Mouse (Mus musculus) forebrain, embryonic 14.5 days (tissue): ENCODE results near the gene Itga9. TPM values are rescaled to one million over a fixed set of nuclear protein-coding genes. Genes with fewer than 3 reads are reported as not detected.
A peak's percentile ranks its signal among the peaks of the same experiment; 100 is the strongest.

Source experiments
- ATAC-seq: fragments of 200-750 bp; cut with Nextera tagmentation; 2 replicates; pipeline ENCODE4 v1.8.0; 2017; ENCODE audit warnings: mild to moderate bottlenecking, moderate library complexity
- DNase-seq: peaks from one replicate; pipeline ENCODE4 v3.0.0-alpha.2; 2015; ENCODE audit warnings: low spot score
- H3K27ac ChIP-seq: fragments of 300-500 bp; sonication (generic); 2 replicates; pipeline ENCODE4 v1.5.1; 2014; ENCODE audit warnings: low read depth, mild to moderate bottlenecking, control low read depth, low read length, moderate library complexity
- H3K27me3 ChIP-seq: fragments of 300-500 bp; sonication (generic); replicated peaks from 2 replicates; pipeline ENCODE4 v1.6.1; 2014; ENCODE audit warnings: low read length, control low read depth, mixed read lengths; ENCODE audit not compliant: control insufficient read depth, insufficient read depth
- H3K36me3 ChIP-seq: fragments of 300-500 bp; sonication (generic); 2 replicates; pipeline ENCODE4 v1.6.1; 2014; ENCODE audit warnings: low read length, control low read depth; ENCODE audit not compliant: control insufficient read depth, insufficient read depth
- H3K4me1 ChIP-seq: fragments of 300-500 bp; sonication (generic); 2 replicates; pipeline ENCODE4 v1.6.1; 2014; ENCODE audit warnings: antibody characterized with exemption, low read length, control low read depth; ENCODE audit not compliant: control insufficient read depth, insufficient read depth
- H3K4me2 ChIP-seq: fragments of 300-500 bp; sonication (generic); 2 replicates; pipeline ENCODE4 v1.6.1; 2014; ENCODE audit warnings: mild to moderate bottlenecking, control low read depth, low read length
- H3K4me3 ChIP-seq: fragments of 300-500 bp; sonication (generic); 2 replicates; pipeline ENCODE4 v1.5.1; 2014; ENCODE audit warnings: low read depth, low read length, control low read depth
- H3K9ac ChIP-seq: fragments of 300-500 bp; sonication (generic); 2 replicates; pipeline ENCODE4 v1.6.1; 2014; ENCODE audit warnings: mild to moderate bottlenecking, low read length, control low read depth, moderate library complexity
- H3K9me3 ChIP-seq: fragments of 300-500 bp; sonication (generic); replicated peaks from 2 replicates; pipeline ENCODE4 v1.6.1; 2016; ENCODE audit warnings: low read length, control low read depth, mixed read lengths; ENCODE audit not compliant: control insufficient read depth
- WGBS: fragments of 180-500 bp; shearing (Covaris S2); extraction: QIAGEN DNeasy Blood & Tissue Kit; methylation state at CpG from one replicate; pipeline ENCODE4 v1.1.7; 2014; 5-methylcytosine and 5-hydroxymethylcytosine counted together
- polyA plus RNA-seq: library from polyadenylated mRNA; unstranded; fragments of >200 nt; fragmentation: Nextera tagmentation; extraction: Ambion mirVana; gene quantifications from 2 replicates; pipeline ENCODE4 v1.2.1, GENCODE M21; 2014

The Itga9 gene
- polyA plus RNA-seq, 1 experiment from 2014 or later: 0.88 TPM

DNA sequence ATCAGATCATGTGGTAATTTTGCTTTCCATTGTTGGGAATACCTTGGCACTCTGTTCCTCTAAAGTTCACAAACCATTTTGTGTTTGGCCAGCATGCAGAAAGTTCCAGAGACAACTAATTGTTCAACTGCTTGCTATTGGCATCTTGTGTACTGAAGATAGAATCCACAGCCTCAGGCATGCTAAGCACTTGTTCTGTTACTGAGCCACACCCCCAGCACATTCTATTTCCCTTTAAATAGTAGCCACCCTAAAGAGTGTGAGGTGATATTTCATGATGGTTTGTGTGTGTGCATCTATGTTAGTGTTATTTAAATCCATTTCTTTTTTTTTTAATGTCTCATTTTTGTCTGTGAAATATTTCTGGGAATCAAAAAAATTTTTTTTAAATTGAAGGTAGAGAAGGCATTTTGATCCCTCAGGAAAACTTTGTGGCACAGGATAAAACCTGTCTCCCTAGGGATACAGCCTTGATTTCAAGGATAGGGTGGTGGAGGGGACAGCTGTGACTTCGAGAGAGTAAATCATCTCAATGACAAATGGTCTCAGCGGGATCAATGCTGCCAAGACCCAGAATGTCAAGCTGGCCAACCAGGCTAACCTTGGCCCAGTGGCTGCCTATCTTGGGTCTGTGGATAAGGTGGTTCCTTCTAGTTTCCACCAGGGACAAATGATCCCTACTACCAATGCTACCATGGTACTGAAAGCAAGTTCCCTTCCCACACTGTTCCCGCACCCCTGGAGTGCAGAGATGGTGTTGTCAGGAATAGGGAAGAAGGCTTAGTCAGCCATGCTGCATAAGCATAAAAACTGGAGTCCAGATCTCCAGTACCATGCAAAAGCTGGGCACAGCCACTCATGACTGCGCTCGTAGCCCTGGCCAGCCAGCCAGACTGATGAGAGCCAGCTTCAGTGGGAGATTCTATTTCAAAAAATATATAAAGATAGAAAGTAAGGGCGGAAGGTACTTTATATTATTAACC lies 25.6 kb downstream of the Itga9 start:
- H3K9ac ChIP-seq: no peak overlapping the region
- H3K36me3 ChIP-seq: no peaks in the 10 kb centered on the region
- no peak overlapping the region for H3K4me2 ChIP-seq
- DNase-seq: no peak
- H3K4me3 ChIP-seq: no peak overlapping the region
- ATAC-seq: no peak
- no peaks in the 10 kb centered on the region for H3K4me1 ChIP-seq
- H3K9me3 ChIP-seq: no peaks in the 10 kb centered on the region
- WGBS: 81% methylated on average over 6 of the region's 6 CpGs
- H3K27me3 ChIP-seq: no peaks in the 10 kb centered on the region
- H3K27ac ChIP-seq: no peak overlapping the region

- ATAC-seq: no peak
These were observed 26.3 kb downstream of the Itga9 start for GRCm38 (mm10) chr9:118632758-118633143.

DNA sequence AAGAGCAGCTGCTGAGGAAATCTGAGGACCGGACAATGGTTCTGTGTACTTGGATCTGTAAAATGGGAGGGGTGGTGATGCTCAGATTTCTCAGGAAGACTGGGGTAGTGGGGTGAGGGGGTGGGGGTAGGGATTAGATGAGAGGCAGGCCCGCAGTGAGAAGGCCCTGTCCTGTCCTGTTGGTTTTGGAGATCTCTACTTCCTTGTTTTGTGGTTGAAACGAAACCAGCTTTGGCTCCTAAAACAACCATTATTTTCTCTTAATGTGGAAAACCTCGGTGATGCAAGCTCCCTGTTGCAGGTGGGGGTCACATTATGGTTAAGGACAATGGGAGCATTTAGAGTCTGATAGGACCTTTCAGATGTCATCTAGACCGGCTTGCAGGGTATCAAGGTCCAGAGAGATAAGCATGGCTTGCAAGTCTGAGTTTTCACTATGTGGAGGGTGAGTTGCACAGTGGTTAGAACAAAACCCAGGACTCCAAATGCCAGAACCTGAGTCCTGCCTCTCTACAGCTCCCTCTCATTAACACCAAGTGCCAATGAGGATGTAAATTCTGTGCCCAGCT lies 32.2 kb downstream of the Itga9 start:
- H3K4me2 ChIP-seq: no peak overlapping the region
- 90% methylated on average over 5 of the region's 5 CpGs for WGBS
- 0 out of 2 replicates have a peak, but pooled peaks cover 3% of the 10 kb centered on the region for H3K9me3 ChIP-seq
- H3K36me3 ChIP-seq: no peaks in the 10 kb centered on the region
- no peak overlapping the region for H3K27ac ChIP-seq
- no peaks in the 10 kb centered on the region for H3K4me1 ChIP-seq
- ATAC-seq (no peak), DNase-seq (no peak)
- no peak overlapping the region for H3K4me3 ChIP-seq
- no peak overlapping the region for H3K9ac ChIP-seq
- H3K27me3 ChIP-seq: no peaks in the 10 kb centered on the region

More at GRCm38 (mm10) chr9:118632758-118633143, 26.3 kb downstream of the Itga9 start:
- no peaks in the 10 kb centered on the region for H3K27me3 ChIP-seq
- H3K9me3 ChIP-seq: no peaks in the 10 kb centered on the region
- no peaks in the 10 kb centered on the region for H3K36me3 ChIP-seq
- no peak overlapping the region for H3K4me2 ChIP-seq
- WGBS: 85% methylated on average over 14 of the region's 14 CpGs
- no peak overlapping the region for H3K27ac ChIP-seq
- no peak for DNase-seq
- H3K4me3 ChIP-seq: no peak overlapping the region
- no peak overlapping the region for H3K9ac ChIP-seq
- no peaks in the 10 kb centered on the region for H3K4me1 ChIP-seq

- ATAC-seq (no peak), DNase-seq (no peak)
- H3K4me3 ChIP-seq: no peak overlapping the region
- no peak overlapping the region for H3K4me2 ChIP-seq
- no peaks in the 10 kb centered on the region for H3K27me3 ChIP-seq
- H3K36me3 ChIP-seq: no peaks in the 10 kb centered on the region
- no peak overlapping the region for H3K27ac ChIP-seq
- H3K9ac ChIP-seq: no peak overlapping the region
- no peaks in the 10 kb centered on the region for H3K9me3 ChIP-seq
- no peaks in the 10 kb centered on the region for H3K4me1 ChIP-seq
- WGBS: 78% methylated on average over 17 of the region's 17 CpGs
These were observed 39.3 kb downstream of the Itga9 start for GRCm38 (mm10) chr9:118645698-118646355.

GRCm38 (mm10) chr9:118647495-118647894 lies 41.0 kb downstream of the Itga9 start:
- Histone ChIP-seq H3K36me3 (no peaks in the 10 kb centered on the region), H3K4me2 (no peak overlapping the region), H3K27me3 (no peaks in the 10 kb centered on the region), H3K9me3 (no peaks in the 10 kb centered on the region), H3K27ac (no peak overlapping the region), H3K4me3 (no peak overlapping the region), H3K4me1 (no peaks in the 10 kb centered on the region), H3K9ac (no peak overlapping the region)
- DNase-seq: no peak
- no peak for ATAC-seq
- WGBS: 81% methylated on average over 3 of the region's 3 CpGs

GRCm38 (mm10) chr9:118650976-118651375 lies 44.5 kb downstream of the Itga9 start:
- H3K9ac ChIP-seq: no peak overlapping the region
- no peaks in the 10 kb centered on the region for H3K4me1 ChIP-seq
- H3K4me3 ChIP-seq: no peak overlapping the region
- no peak overlapping the region for H3K27ac ChIP-seq
- WGBS: 63% methylated on average over 4 of the region's 4 CpGs
- no peaks in the 10 kb centered on the region for H3K9me3 ChIP-seq
- DNase-seq: no peak
- H3K4me2 ChIP-seq: no peak overlapping the region
- no peak for ATAC-seq
- no peaks in the 10 kb centered on the region for H3K27me3 ChIP-seq
- H3K36me3 ChIP-seq: no peaks in the 10 kb centered on the region

GRCm38 (mm10) chr9:118651939-118652338 lies 45.4 kb downstream of the Itga9 start:
- H3K4me3 ChIP-seq: no peak overlapping the region
- no peaks in the 10 kb centered on the region for H3K9me3 ChIP-seq
- DNase-seq (peak; percentile 11), ATAC-seq (no peak)
- H3K9ac ChIP-seq: no peak overlapping the region
- no peaks in the 10 kb centered on the region for H3K27me3 ChIP-seq
- no peaks in the 10 kb centered on the region for H3K36me3 ChIP-seq
- H3K27ac ChIP-seq: no peak overlapping the region
- H3K4me1 ChIP-seq: no peaks in the 10 kb centered on the region
- WGBS: 62% methylated on average over 2 of the region's 2 CpGs
- no peak overlapping the region for H3K4me2 ChIP-seq

GRCm38 (mm10) chr9:118653436-118653835 lies 46.9 kb downstream of the Itga9 start:
- 78% methylated on average over 1 of the region's 1 CpGs for WGBS
- H3K4me3 ChIP-seq: no peak overlapping the region
- no peaks in the 10 kb centered on the region for H3K36me3 ChIP-seq
- no peaks in the 10 kb centered on the region for H3K9me3 ChIP-seq
- H3K4me2 ChIP-seq: no peak overlapping the region
- no peaks in the 10 kb centered on the region for H3K4me1 ChIP-seq
- no peak overlapping the region for H3K27ac ChIP-seq
- no peak overlapping the region for H3K9ac ChIP-seq
- DNase-seq: no peak
- H3K27me3 ChIP-seq: no peaks in the 10 kb centered on the region
- ATAC-seq: no peak
